Mouse (Mus musculus) midbrain, embryonic 14.5 days (tissue): ENCODE measurements around the gene Aldh1a2. TPM values are rescaled to one million over a fixed set of nuclear protein-coding genes. Genes with fewer than 3 reads are reported as not detected.
A peak's percentile ranks its signal among the peaks of the same experiment; 100 is the strongest.

Source experiments
- ATAC-seq: fragments of 200-750 bp; cut with Nextera tagmentation; 2 replicates; pipeline ENCODE4 v1.8.0; 2017; ENCODE audit warnings: moderate number of reproducible peaks, moderate library complexity; ENCODE audit not compliant: low FRiP score, low TSS enrichment
- DNase-seq: peaks from one replicate; pipeline ENCODE4 v3.0.0-alpha.2; 2015
- H3K27ac ChIP-seq: fragments of 300-500 bp; sonication (generic); replicated peaks from 2 replicates; pipeline ENCODE4 v1.5.1; 2014; ENCODE audit warnings: mild to moderate bottlenecking, low read depth, low read length, moderate library complexity
- H3K27me3 ChIP-seq: fragments of 300-500 bp; sonication (generic); 2 replicates; pipeline ENCODE4 v1.6.1; 2014; ENCODE audit warnings: low read length, control low read depth, mixed read lengths; ENCODE audit not compliant: control insufficient read depth, insufficient read depth
- H3K36me3 ChIP-seq: fragments of 300-500 bp; sonication (generic); 2 replicates; pipeline ENCODE4 v1.6.1; 2014; ENCODE audit warnings: low read length, control low read depth; ENCODE audit not compliant: control insufficient read depth, insufficient read depth
- H3K4me1 ChIP-seq: fragments of 300-500 bp; sonication (generic); 2 replicates; pipeline ENCODE4 v1.6.1; 2014; ENCODE audit warnings: mild to moderate bottlenecking, antibody characterized with exemption, low read length, control low read depth; ENCODE audit not compliant: control insufficient read depth, insufficient read depth
- H3K4me2 ChIP-seq: fragments of 300-500 bp; sonication (generic); 2 replicates; pipeline ENCODE4 v1.6.1; 2014; ENCODE audit warnings: mild to moderate bottlenecking, low read length, moderate library complexity
- H3K4me3 ChIP-seq: fragments of 300-500 bp; sonication (generic); replicated peaks from 2 replicates; pipeline ENCODE4 v1.5.1; 2014; ENCODE audit warnings: low read depth, low read length
- H3K9ac ChIP-seq: fragments of 300-500 bp; sonication (generic); replicated peaks from 2 replicates; pipeline ENCODE4 v1.6.1; 2014; ENCODE audit warnings: mild to moderate bottlenecking, low read length, moderate library complexity
- H3K9me3 ChIP-seq: fragments of 300-500 bp; sonication (generic); 2 replicates; pipeline ENCODE4 v1.6.1; 2016; ENCODE audit warnings: low read length, control low read depth, mixed read lengths; ENCODE audit not compliant: control insufficient read depth
- WGBS: fragments of 180-500 bp; shearing (Covaris S2); extraction: QIAGEN DNeasy Blood & Tissue Kit; methylation state at CpG from one replicate; pipeline ENCODE4 v1.1.7; 2014; 5-methylcytosine and 5-hydroxymethylcytosine counted together
- polyA plus RNA-seq: library from polyadenylated mRNA; unstranded; fragments of >200 nt; fragmentation: Nextera tagmentation; extraction: Ambion mirVana; gene quantifications from 2 replicates; pipeline ENCODE4 v1.2.1, GENCODE M21; 2014

The Aldh1a2 gene
- polyA plus RNA-seq, 1 experiment from 2014 or later = 16.0 TPM

DNA sequence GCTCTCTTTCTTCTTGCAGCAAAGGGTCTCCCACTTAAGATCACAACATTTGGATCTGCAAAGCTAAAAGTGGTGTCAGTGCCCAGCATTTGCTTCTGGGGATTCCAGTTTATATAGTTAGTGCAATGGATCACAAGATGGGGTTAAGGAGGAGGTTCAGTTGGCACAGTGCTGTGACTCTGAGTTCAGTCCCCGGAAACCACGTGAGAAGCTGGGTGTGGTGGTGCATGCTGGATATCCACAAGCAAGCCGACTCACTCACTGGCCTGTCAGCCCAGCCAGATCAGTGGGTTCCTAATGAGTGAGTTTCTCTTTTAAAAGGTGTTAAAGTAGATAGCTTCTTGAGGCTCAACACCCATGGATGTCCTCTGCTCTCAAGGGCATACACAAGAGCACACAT is 6.3 kb upstream of the Aldh1a2 start:
- H3K9ac ChIP-seq = no peak overlapping the region
- H3K9me3 ChIP-seq = no peaks in the 10 kb centered on the region
- H3K27ac ChIP-seq = no peak overlapping the region
- H3K36me3 ChIP-seq = no peaks in the 10 kb centered on the region
- H3K27me3 ChIP-seq = peaks cover 1% of the 10 kb centered on the region
- H3K4me1 ChIP-seq = no peaks in the 10 kb centered on the region
- DNase-seq (no peak), ATAC-seq (no peak)
- no peak overlapping the region for H3K4me2 ChIP-seq
- no peak overlapping the region for H3K4me3 ChIP-seq
- WGBS = 69% methylated on average over 3 of the region's 3 CpGs

GRCm38 (mm10) chr9:71210870-71211269 is 4.7 kb upstream of the Aldh1a2 start:
- DNase-seq = peak; percentile 62

DNA sequence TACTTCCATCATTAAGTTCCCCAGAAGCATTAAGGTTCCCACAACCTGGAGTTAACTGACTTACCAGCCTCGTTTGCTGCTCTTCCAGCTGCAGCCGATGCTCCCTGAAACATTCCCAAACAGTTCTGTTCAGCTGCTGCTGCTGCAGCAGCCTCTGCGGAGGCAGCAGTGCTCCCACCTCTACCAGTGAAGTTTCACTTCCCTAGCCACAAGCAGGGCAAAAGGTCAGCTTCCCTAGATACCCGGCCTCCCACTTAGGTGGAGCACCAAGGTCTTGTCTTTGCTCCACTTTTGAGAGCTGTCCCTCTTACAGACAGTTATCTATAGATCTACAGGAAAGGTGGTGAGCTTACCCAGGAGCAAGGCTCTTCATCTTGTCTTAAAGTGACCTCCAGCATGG is 2.0 kb upstream of the Aldh1a2 start:
- 48% methylated on average over 4 of the region's 4 CpGs for WGBS
- H3K4me3 ChIP-seq = no peak overlapping the region
- ATAC-seq (no peak), DNase-seq (no peak)
- peaks cover 10% of the 10 kb centered on the region for H3K4me1 ChIP-seq
- H3K27ac ChIP-seq = no peak overlapping the region
- H3K27me3 ChIP-seq = peaks cover 38% of the 10 kb centered on the region
- H3K4me2 ChIP-seq = no peak overlapping the region
- no peak overlapping the region for H3K9ac ChIP-seq
- H3K9me3 ChIP-seq = no peaks in the 10 kb centered on the region
- no peaks in the 10 kb centered on the region for H3K36me3 ChIP-seq

More at GRCm38 (mm10) chr9:71210870-71211269, 4.7 kb upstream of the Aldh1a2 start:
- H3K36me3 ChIP-seq = no peaks in the 10 kb centered on the region
- WGBS = 5% methylated on average over 2 of the region's 2 CpGs
- no peaks in the 10 kb centered on the region for H3K9me3 ChIP-seq
- no peak overlapping the region for H3K4me3 ChIP-seq
- H3K4me2 ChIP-seq = no peak overlapping the region
- no peak overlapping the region for H3K9ac ChIP-seq
- peaks cover 3% of the 10 kb centered on the region for H3K4me1 ChIP-seq
- H3K27me3 ChIP-seq = peaks cover 17% of the 10 kb centered on the region
- no peak overlapping the region for H3K27ac ChIP-seq
- no peak for ATAC-seq

- H3K9ac ChIP-seq = no peak overlapping the region
These were observed 727 bp downstream of the Aldh1a2 start for GRCm38 (mm10) chr9:71216036-71216995.

GRCm38 (mm10) chr9:71216996-71217792 is 1.6 kb downstream of the Aldh1a2 start:
- H3K4me3 ChIP-seq = no peak overlapping the region
- no peak overlapping the region for H3K9ac ChIP-seq
- no peaks in the 10 kb centered on the region for H3K36me3 ChIP-seq
- ATAC-seq (no peak), DNase-seq (peak; percentile 68)
- H3K9me3 ChIP-seq = no peaks in the 10 kb centered on the region
- peaks cover 52% of the 10 kb centered on the region for H3K27me3 ChIP-seq
- no peak overlapping the region for H3K27ac ChIP-seq
- H3K4me2 ChIP-seq = no peak overlapping the region
- WGBS = 3% methylated on average over 20 of the region's 20 CpGs
- H3K4me1 ChIP-seq = peaks cover 10% of the 10 kb centered on the region

More at GRCm38 (mm10) chr9:71216036-71216995, 727 bp downstream of the Aldh1a2 start:
- Histone ChIP-seq H3K27me3 (peaks cover 52% of the 10 kb centered on the region), H3K4me1 (peaks cover 10% of the 10 kb centered on the region), H3K27ac (no peak overlapping the region), H3K4me3 (peak overlapping the region; percentile 39), H3K36me3 (no peaks in the 10 kb centered on the region), H3K4me2 (peak overlapping the region; percentile 62), H3K9me3 (no peaks in the 10 kb centered on the region)
- peak; percentile 56 for DNase-seq
- no peak for ATAC-seq
- under 1% methylated on average over 57 of the region's 57 CpGs for WGBS

- no peaks in the 10 kb centered on the region for H3K36me3 ChIP-seq
- H3K4me2 ChIP-seq = no peak overlapping the region
- no peaks in the 10 kb centered on the region for H3K9me3 ChIP-seq
- peaks cover 52% of the 10 kb centered on the region for H3K27me3 ChIP-seq
- H3K9ac ChIP-seq = no peak overlapping the region
- H3K4me3 ChIP-seq = no peak overlapping the region
- peaks cover 10% of the 10 kb centered on the region for H3K4me1 ChIP-seq
- peak; percentile 51 for DNase-seq
- no peak for ATAC-seq
- no peak overlapping the region for H3K27ac ChIP-seq
- WGBS = 16% methylated on average over 5 of the region's 5 CpGs
These were observed 2.2 kb downstream of the Aldh1a2 start for GRCm38 (mm10) chr9:71217793-71218095.

- H3K4me3 ChIP-seq = no peak overlapping the region
- H3K4me1 ChIP-seq = peaks cover 10% of the 10 kb centered on the region
- H3K9ac ChIP-seq = no peak overlapping the region
- no peaks in the 10 kb centered on the region for H3K9me3 ChIP-seq
- H3K4me2 ChIP-seq = no peak overlapping the region
- H3K27ac ChIP-seq = no peak overlapping the region
- peaks cover 52% of the 10 kb centered on the region for H3K27me3 ChIP-seq
- DNase-seq (no peak), ATAC-seq (no peak)
- 64% methylated on average over 4 of the region's 4 CpGs for WGBS
- no peaks in the 10 kb centered on the region for H3K36me3 ChIP-seq
These were observed 3.6 kb downstream of the Aldh1a2 start for GRCm38 (mm10) chr9:71219161-71219560.

GRCm38 (mm10) chr9:71220401-71220800 is 4.8 kb downstream of the Aldh1a2 start:
- no peak overlapping the region for H3K27ac ChIP-seq
- no peak overlapping the region for H3K4me2 ChIP-seq
- WGBS = 42% methylated on average over 2 of the region's 2 CpGs
- DNase-seq (no peak), ATAC-seq (no peak)
- no peaks in the 10 kb centered on the region for H3K36me3 ChIP-seq
- peaks cover 39% of the 10 kb centered on the region for H3K27me3 ChIP-seq
- peaks cover 10% of the 10 kb centered on the region for H3K4me1 ChIP-seq
- no peak overlapping the region for H3K9ac ChIP-seq
- H3K4me3 ChIP-seq = no peak overlapping the region
- H3K9me3 ChIP-seq = no peaks in the 10 kb centered on the region
